Mouse (Mus musculus) adrenal gland, postnatal 25 days (tissue): ENCODE measurements at regions not wholly inside any gene's neighbourhood (a gene's known extent, or its start where the extent isn't known, plus 50 kb on each side); places are given as distances from the start of the nearest gene placed in this dataset.

Source experiments
- DNase-seq: peaks from one replicate; pipeline ENCODE4 v3.0.0; 2021; ENCODE audit warnings: mixed read lengths

DNA sequence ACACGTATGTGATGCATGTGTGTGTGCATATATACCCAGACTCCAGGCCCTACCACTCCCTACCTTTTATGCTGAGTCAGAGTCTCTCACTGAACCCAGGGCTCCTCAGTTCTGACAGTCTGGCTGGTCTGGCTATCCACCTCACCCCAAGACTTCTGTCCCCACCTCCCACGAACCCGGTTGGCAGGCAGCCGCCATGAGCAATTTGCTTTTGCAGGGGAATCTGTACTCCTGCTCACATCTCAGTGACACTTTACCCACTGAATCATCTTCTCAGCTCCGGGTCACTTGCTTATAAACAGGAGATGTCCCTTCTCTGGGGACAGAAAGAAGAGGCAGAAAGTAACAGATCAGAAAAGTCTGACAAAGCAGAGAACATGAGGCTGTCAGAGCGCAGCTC is 193.0 kb downstream of the Cdc5l start:
- no peak for DNase-seq

DNA sequence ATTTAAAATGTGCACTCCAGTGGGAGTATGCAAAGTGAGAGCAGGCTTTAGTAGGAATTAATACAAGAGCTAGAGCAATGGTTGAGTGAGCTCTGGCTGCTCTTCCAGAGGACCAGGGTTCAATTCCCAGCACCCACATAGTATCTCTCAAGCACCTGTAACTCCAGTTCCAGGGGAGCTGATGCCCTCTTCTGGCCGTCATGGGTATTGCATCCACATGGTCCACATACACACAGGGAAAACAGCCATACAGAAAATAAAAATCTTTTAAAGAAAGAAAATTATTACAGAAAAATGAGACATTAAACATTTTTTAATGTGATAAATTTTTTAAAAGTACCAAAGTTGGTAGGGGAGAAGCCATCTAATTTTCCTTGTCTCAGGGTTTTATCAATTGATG is 196.3 kb downstream of the Cdc5l start:
- DNase-seq: no peak

- DNase-seq: no peak
Observed at GRCm38 (mm10) chr17:45235401-45235800, 198.1 kb downstream of the Cdc5l start.

- no peak for DNase-seq
Observed at GRCm38 (mm10) chr17:45232874-45233273, 200.7 kb downstream of the Cdc5l start.

- DNase-seq: no peak
Observed at GRCm38 (mm10) chr17:45227190-45227589, 206.3 kb downstream of the Cdc5l start.

- DNase-seq: no peak
Observed at GRCm38 (mm10) chr17:45226486-45226885, 207.1 kb downstream of the Cdc5l start.

DNA sequence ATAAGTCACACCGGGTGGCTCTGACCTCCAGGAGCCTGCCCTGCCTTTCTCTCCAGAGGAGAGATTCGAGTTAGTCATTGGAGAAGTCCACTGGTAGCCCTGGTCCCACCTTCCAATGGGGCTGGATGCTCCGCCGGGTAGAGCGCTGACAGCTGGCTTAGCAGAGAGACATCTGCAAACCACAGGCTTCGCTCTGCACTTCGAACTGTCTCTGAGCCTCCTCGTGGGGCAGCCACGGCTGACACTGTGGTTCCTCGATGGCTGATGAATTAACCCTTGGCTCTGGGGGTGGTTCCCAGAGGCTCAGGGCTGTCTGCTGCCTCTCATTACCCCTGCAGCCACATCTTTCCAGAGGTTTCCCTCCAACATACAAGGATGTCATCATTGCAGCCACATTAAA is 211.9 kb downstream of the Cdc5l start:
- no peak for DNase-seq

DNA sequence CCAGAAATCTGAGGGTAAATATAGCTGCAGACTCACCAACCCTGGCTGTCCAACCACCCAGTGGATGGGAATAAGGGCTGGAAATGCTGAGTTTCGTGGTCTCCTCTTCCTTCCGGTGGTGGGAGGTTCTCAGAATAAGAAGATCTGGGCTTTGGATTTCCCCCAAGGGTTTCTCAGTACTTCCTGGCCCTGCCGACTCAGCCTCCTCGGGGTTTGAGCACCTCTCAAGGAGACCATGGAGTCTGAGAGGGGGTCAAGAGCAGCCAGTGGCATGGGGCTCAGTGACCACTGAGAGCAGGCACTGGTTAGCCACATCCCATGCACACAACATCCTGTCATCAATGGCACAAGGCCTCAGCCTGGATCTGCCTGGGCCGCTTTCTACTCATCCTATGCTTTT is 216.4 kb downstream of the Cdc5l start:
- no peak for DNase-seq

GRCm38 (mm10) chr17:45215067-45216049 is 218.2 kb downstream of the Cdc5l start:
- DNase-seq: no peak

DNA sequence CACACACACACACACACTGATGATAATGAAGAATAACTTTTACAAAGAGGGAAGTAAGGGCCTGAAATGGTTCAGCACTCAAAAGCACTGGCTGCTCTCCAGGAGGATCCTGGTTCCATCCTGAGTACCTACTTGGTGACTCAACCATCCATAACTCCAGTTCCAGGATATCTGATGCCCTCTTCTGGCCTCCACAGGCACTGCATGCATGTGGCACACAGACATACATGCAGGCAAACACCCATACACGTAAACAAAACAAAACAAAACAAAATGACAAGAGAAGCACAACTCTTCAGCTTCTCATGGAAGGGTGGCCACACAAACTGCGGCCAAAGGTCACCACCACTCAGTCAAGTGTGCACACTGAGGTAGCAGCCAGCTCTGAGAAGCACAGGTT is 222.6 kb downstream of the Cdc5l start:
- DNase-seq: no peak

GRCm38 (mm10) chr17:45209387-45209663 is 224.2 kb downstream of the Cdc5l start:
- DNase-seq: no peak

- DNase-seq: no peak
Observed at GRCm38 (mm10) chr17:45208596-45209386, 224.7 kb downstream of the Cdc5l start.

DNA sequence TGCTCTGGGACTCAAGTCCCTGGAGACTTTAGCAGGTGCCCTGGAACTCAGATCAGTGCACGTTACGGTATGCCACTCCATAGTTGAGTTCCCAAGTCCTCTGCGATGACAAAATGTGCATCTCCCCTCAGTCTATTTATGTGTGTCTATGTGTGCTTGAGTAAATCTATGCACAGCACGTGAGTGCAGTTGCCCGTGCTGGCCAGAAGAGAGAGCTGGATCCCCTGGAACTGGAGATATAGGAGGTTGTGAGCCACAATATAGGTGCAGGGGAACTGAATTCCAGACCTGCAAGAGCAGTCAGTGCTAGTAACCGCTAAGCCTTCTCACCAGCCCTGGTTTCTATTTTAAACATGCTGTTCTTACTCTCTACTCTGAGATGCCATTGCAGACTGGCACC is 237.8 kb downstream of the Cdc5l start:
- no peak for DNase-seq

DNA sequence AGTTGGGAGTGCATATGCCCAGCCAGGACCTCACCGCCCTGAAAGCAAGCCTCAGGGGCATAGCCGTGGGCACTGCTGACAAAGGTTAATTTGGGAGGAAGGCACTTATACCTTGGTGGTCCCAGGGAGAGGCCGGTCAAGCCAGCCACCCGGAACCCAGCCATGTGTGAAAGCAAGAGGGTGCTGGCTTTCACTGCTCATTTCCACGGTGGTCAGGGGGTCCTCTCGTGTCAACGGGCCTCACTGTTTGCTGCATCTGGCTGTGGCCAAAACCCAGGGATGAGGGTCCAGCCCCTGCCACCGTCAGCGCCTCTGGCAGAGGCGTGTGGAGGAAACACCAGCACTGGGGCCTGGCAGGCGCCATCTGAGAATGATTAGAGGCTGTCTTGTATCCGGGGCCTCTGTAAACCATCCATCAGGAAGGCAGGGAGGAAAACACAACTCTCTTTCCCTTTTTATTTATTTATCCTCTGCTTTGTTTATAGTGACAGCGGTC is 238.7 kb downstream of the Cdc5l start:
- no peak for DNase-seq

- DNase-seq: no peak
Observed at GRCm38 (mm10) chr17:45193456-45194025, 240.0 kb downstream of the Cdc5l start.

DNA sequence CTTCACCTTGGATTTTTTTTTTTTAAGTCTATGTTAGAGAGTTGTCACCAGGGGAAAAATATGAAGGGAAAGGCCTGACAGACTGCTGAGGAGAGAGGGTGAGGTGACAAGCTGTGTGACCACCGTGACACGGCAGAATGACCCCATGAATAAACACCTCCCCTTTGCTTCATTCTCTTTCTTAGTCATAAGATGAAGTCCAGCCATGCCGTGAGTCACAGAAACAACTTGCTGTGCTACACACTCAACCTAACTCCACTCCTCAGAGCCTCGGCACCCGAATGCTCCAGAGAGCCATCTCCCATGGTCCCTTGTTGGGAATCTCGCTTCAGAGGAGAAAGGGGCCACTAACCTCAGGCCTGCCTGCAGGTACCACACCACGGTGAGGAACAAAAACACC is 246.1 kb downstream of the Cdc5l start:
- no peak for DNase-seq

DNA sequence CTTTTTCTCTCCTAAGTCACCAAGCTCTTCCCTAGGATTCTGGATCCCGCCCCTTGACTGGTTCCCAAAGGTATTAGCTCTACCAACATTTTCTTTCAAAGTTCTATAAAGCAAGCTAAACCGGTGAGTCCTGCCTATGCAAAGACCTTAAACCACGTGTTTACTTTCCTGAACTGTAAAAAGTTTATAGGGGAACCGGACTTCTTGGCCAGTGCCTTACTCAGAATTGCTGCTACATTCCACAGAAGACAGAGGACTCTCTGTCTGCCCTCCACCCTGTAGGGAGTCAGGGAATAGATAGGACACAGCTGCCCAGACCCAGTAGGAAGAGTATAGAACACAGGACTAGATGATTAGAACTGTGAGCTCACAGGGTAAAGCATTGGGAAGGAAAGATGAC is 257.2 kb downstream of the Cdc5l start:
- DNase-seq: no peak

- DNase-seq: no peak
Observed at GRCm38 (mm10) chr17:45169257-45169994, 264.1 kb downstream of the Cdc5l start.
